Mouse (Mus musculus) C2C12 (cell line): ENCODE measurements around the gene Eif4b.

Source experiments
- CEBPB ChIP-seq: IDR thresholded peaks from one replicate; pipeline ENCODE4 v1.6.1; 2011; ENCODE audit warnings: low read depth, mild to moderate bottlenecking, control low read depth, moderate library complexity
- CTCF ChIP-seq: IDR thresholded peaks from one replicate; pipeline ENCODE4 v1.5.1; 2011; ENCODE audit not compliant: control insufficient read depth, insufficient read depth, insufficient read length
- MAX ChIP-seq: IDR thresholded peaks from one replicate; pipeline ENCODE4 v1.6.1; 2011; ENCODE audit warnings: mild to moderate bottlenecking, control low read depth
- MYOG ChIP-seq: IDR thresholded peaks from one replicate; pipeline ENCODE4 v1.6.1; 2011; ENCODE audit not compliant: control insufficient read depth, insufficient read length; ENCODE audit errors: extremely low read depth

- TF ChIP-seq CTCF, result no peak
- TF ChIP-seq MYOG, result no peak
- TF ChIP-seq CEBPB, result no peak
- peak; percentile 34 for TF ChIP-seq MAX
Observed at GRCm38 (mm10) chr15:102102548-102103121, 29.1 kb downstream of the Eif4b start.
